Mouse (Mus musculus) heart, adult 9 months (tissue): ENCODE data around the gene Gm20479.

Source experiments
- DNase-seq, 2 experiments: peaks; one replicate each; pipeline ENCODE4 v3.0.0; 2022; ENCODE audit warnings: low spot score in 2 of 2

Gene Gm20479

DNA sequence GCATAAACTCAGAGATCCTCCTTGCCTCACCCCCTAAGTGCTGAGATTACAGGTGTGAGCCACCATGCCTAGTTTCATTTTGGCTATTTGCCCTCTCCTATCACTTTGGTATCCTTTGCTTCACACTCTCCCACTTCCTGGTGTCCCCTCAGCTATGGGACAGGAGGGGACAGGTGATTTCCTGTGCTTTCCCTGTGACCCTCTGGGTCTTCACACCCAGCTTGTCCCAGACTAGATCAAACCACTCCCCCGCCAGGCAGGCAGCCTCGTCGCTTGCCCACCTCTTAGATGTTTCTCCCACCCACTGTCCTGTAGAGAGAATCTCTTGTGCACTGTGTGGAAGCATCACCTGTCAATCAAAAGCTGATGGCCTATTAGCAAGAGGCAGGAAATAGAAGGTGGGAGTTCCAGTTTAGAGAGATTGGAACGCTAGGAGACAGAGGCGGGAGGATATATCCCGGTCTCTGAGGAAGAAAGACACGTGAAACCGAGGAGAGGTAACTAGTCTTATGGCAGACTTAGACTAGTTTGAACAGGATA, 46.2 kb downstream of the Gm20479 start:
- DNase-seq = no peak

DNA sequence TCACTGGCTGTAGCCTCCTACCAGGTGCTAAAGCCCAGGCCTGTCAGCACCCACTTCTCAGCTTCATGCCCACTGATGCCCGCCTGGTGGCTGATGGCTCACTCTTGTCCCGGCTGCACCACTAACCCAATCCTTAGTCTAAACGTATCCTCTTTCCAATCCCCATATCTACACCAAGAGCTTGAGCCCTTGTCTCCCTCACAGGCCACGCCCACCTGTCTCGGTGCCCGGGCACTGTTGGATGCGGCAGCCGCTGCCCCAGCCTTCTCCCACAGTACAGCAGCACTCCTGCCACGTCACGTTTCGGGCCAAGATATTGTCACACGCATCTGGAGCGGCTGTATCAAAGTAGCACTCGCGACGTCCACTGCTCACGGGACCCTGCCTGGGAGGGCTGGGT, 46.9 kb downstream of the Gm20479 start:
- DNase-seq = peak in 1 of 2 experiments; percentile 67

DNA sequence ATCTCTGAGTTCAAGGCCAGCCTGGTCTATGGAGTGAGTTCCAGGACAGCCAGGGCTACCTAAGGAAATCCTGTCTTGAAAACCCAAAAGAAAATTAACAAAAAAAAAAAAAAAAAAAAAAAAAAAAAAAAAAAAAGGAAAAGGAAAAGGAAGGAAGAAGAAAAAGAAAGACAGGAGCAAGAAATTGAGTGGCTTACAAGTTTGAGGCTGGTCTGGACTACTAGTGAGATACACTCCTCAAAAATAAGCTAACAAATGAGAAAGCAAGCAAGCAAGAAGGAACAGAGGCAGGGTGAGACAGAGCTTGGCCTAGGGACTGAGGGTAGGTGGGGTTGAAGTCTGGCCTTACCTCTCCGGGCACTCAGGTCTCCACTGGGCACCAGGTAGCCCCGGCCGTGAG, 47.4 kb downstream of the Gm20479 start:
- no peak for DNase-seq

- DNase-seq = peak in 1 of 2 experiments; percentile 45
Measured at GRCm38 (mm10) chr7:27308821-27309549, 48.2 kb downstream of the Gm20479 start.

GRCm38 (mm10) chr7:27307551-27307950, 49.7 kb downstream of the Gm20479 start:
- no peak for DNase-seq

- no peak for DNase-seq
Measured at GRCm38 (mm10) chr7:27306161-27307160, 50.8 kb downstream of the Gm20479 start.

DNA sequence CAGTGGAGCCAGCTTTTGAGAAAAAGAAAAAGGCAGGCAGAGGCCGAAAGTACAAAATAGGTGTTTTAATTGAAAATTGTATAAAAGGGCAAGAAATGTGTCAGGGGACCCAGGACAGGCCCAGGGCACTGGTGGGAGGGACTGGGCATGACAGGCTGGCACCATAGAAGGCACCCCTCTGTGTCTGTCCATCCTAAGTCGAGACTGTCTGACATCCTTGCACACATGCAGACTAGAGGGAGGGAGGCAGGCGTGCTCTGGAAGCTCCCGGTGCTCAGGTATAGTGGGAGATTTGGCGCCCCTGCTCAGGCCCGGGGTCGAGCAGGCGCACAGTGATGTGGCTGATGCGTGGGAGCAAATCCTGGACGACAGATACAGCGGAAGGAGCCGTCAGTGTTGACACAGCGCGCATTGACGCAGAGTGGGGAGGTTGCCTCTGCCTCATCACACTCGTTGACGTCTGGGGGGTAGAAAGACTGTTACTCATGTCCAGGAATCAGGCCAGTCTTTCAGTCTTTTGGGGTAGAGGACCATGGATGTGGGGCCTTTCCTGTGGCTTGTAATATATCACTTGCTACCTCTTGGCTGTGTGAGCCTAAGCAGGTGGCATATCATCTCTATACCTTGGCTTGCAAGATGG, 52.0 kb downstream of the Gm20479 start:
- DNase-seq = no peak
